ENCODE assay signal across 9 mouse cellular contexts in the genomic region with DNA sequence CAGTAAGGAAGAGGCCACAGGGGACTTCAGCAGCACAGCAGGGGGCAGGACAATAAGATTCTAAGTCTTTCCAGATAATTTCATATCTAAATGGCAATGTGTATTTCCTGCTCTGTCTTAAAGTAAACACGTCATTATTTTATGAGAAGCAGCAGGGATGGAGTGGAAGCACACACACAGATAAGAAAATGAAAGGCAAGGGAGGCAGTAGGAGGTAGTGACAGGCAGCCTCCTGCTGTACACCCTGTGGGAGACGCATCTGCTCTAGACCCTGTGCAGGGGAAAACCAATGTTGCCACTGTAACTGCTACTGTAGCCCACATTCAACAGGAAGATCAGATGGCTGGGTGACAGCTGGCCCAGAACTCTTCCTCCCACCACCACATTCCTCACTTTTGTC.
DNase-seq lines count a peak whose midpoint lies in the region; ATAC-seq and TF ChIP-seq lines count a peak whose summit lies in the region.
"Had no signal": no experiment of that assay in that cellular context is flagged by ENCODE, and none has a peak within 500 bp of the region (broad histone marks: within the 10 kb centered on the region; RNA-seq: fewer than 3 reads in every experiment).

No protein-coding gene starts in this region.

- H3K4me2 ChIP-seq in kidney, embryonic 14.5 days (replicated peaks; ENCODE audit: low read depth, low read length), result no peak overlapping the region
- no peak overlapping the region for H3K4me2 ChIP-seq in CH12.LX (ENCODE audit: insufficient read depth, low read depth, poor library complexity, severe bottlenecking)
- no peak overlapping the region for H3K4me2 ChIP-seq in heart, postnatal 0 days (ENCODE audit: low read depth, low read length)
- H3K4me2 ChIP-seq: neural tube, embryonic 13.5 days had no signal

- no peaks in the 10 kb centered on the region for H3K9me3 ChIP-seq in kidney, embryonic 14.5 days (ENCODE audit: control insufficient read depth, low read length)
- H3K9me3 ChIP-seq in CH12.LX (replicated peaks; ENCODE audit: low read length), result no peaks in the 10 kb centered on the region
- no peaks in the 10 kb centered on the region for H3K9me3 ChIP-seq in heart, postnatal 0 days (replicated peaks; ENCODE audit: control insufficient read depth, low read length)
- no peaks in the 10 kb centered on the region for H3K9me3 ChIP-seq in megakaryocyte, embryonic 14.5 days
- H3K9me3 ChIP-seq: neural tube, embryonic 13.5 days had no signal

- no peak for TF ChIP-seq CTCF in CH12.LX (conservative IDR thresholded peaks at IDR 0.05 in 1 of 2, IDR thresholded peaks at IDR 0.05 in 1 of 2; ENCODE audit: low read depth in 2 of 2, low read length in 2 of 2)
- no peak for TF ChIP-seq CTCF in heart, postnatal 0 days (IDR thresholded peaks at IDR 0.05; ENCODE audit: low read depth)
- TF ChIP-seq CTCF in cerebellum, adult 2 months (IDR thresholded peaks at IDR 0.05; ENCODE audit: borderline replicate concordance, insufficient read depth, low read depth, low read length), result no peak

- dilution Hi-C loops in CH12.LX (cut with MboI; ENCODE audit: extremely low pct_ligation_motif_present, extremely low pct_unique_long_range_greater_than_20kb, low sequenced_read_pairs), result no loop called here

- H3K9ac ChIP-seq in kidney, embryonic 14.5 days (ENCODE audit: low read depth, low read length), result no peak overlapping the region
- no peak overlapping the region for H3K9ac ChIP-seq in CH12.LX (ENCODE audit: insufficient read depth, low read depth)
- no peak overlapping the region for H3K9ac ChIP-seq in heart, postnatal 0 days (replicated peaks; ENCODE audit: low read depth, low read length)
- H3K9ac ChIP-seq: neural tube, embryonic 13.5 days had no signal

- no peaks in the 10 kb centered on the region for H3K27me3 ChIP-seq in kidney, embryonic 14.5 days (ENCODE audit: control insufficient read depth, insufficient read depth, low read length)
- no peaks in the 10 kb centered on the region for H3K27me3 ChIP-seq in CH12.LX (replicated peaks)
- no peaks in the 10 kb centered on the region for H3K27me3 ChIP-seq in heart, postnatal 0 days (ENCODE audit: control insufficient read depth, insufficient read depth, low read length)
- no peaks in the 10 kb centered on the region for H3K27me3 ChIP-seq in megakaryocyte, embryonic 14.5 days (replicated peaks)
- H3K27me3 ChIP-seq in cerebellum, adult 2 months (ENCODE audit: control insufficient read depth, insufficient read depth, low read length), result no peaks in the 10 kb centered on the region
- H3K27me3 ChIP-seq: neural tube, embryonic 13.5 days had no signal

- no peak overlapping the region for H3K4me3 ChIP-seq in kidney, embryonic 14.5 days (ENCODE audit: low read length)
- H3K4me3 ChIP-seq in CH12.LX (replicated peaks in 1 of 3; ENCODE audit: low read depth in 2 of 3, low read length in 2 of 3, poor library complexity in 1 of 3), result no peak overlapping the region
- no peak overlapping the region for H3K4me3 ChIP-seq in heart, postnatal 0 days (ENCODE audit: low read depth, low read length)
- H3K4me3 ChIP-seq in megakaryocyte, embryonic 14.5 days (replicated peaks), result peak overlapping the region; percentile 83
- no peak overlapping the region for H3K4me3 ChIP-seq in cerebellum, adult 2 months (replicated peaks; ENCODE audit: insufficient read depth, low read depth, low read length)
- H3K4me3 ChIP-seq: neural tube, embryonic 13.5 days had no signal

- TF ChIP-seq POLR2A in CH12.LX (IDR thresholded peaks at IDR 0.05; ENCODE audit: low read depth, low read length), result no peak
- TF ChIP-seq POLR2A in cerebellum, adult 2 months (IDR thresholded peaks at IDR 0.05; ENCODE audit: borderline replicate concordance, insufficient read depth, low read length), result no peak

- TF ChIP-seq EP300 in CH12.LX (IDR thresholded peaks at IDR 0.05; ENCODE audit: low read length), result no peak
- TF ChIP-seq EP300 in heart, postnatal 0 days (IDR thresholded peaks at IDR 0.05; ENCODE audit: low read depth), result no peak

- H3K4me1 ChIP-seq in kidney, embryonic 14.5 days (ENCODE audit: control insufficient read depth, insufficient read depth, low read length), result peaks cover 37% of the 10 kb centered on the region
- H3K4me1 ChIP-seq in CH12.LX (ENCODE audit: control insufficient read depth in 1 of 2, insufficient read depth in 2 of 2), result peaks cover 0 to 90% of the 10 kb centered on the region in 2 experiments; a peak in 2 of 4 replicates
- H3K4me1 ChIP-seq in heart, postnatal 0 days (ENCODE audit: control insufficient read depth, insufficient read depth), result peaks cover 48% of the 10 kb centered on the region
- H3K4me1 ChIP-seq in megakaryocyte, embryonic 14.5 days, result peaks cover 95% of the 10 kb centered on the region
- peaks cover 7% of the 10 kb centered on the region; the same call in 1 of the 2 replicates for H3K4me1 ChIP-seq in cerebellum, adult 2 months (ENCODE audit: control insufficient read depth, insufficient read depth, low read length)

- TF ChIP-seq RAD21 in CH12.LX (IDR thresholded peaks at IDR 0.05; ENCODE audit: low read depth, low read length), result no peak

- no peaks in the 10 kb centered on the region for H3K36me3 ChIP-seq in kidney, embryonic 14.5 days (ENCODE audit: control insufficient read depth, insufficient read depth, low read length)
- H3K36me3 ChIP-seq in CH12.LX (replicated peaks in 1 of 2; ENCODE audit: control insufficient read depth in 1 of 2, insufficient read depth in 1 of 2, low read length in 1 of 2), result peaks cover 0 to 31% of the 10 kb centered on the region in 2 experiments
- H3K36me3 ChIP-seq in heart, postnatal 0 days (replicated peaks; ENCODE audit: control insufficient read depth, insufficient read depth, low read length), result 0 out of 2 replicates have a peak, but pooled peaks cover 5% of the 10 kb centered on the region
- H3K36me3 ChIP-seq in megakaryocyte, embryonic 14.5 days (replicated peaks; ENCODE audit: low read length), result peaks cover 40% of the 10 kb centered on the region
- H3K36me3 ChIP-seq: neural tube, embryonic 13.5 days had no signal

- DNase-seq in kidney, adult 9 months, result no peak
- peak; percentile 50 for DNase-seq in CH12.LX (ENCODE audit: extremely low read depth)
- DNase-seq in heart, postnatal 0 days (ENCODE audit: low spot score), result no peak
- no peak for DNase-seq in cerebellum, postnatal 10 days
- no peak for DNase-seq in cerebellum, adult 2 months
- DNase-seq in left cerebral cortex, adult 11 months (ENCODE audit: low spot score), result no peak

- 60% methylated on average over 2 of the region's 2 CpGs for WGBS in kidney, embryonic 14.5 days
- 44% methylated on average over 2 of the region's 2 CpGs for WGBS in heart, postnatal 0 days
- WGBS in cerebellum, adult 2 months, result 46% methylated on average over 2 of the region's 2 CpGs

- no peak; the same call in 1 of the 2 replicates for ATAC-seq in kidney, embryonic 14.5 days (ENCODE audit: low FRiP score, low TSS enrichment)
- no peak for ATAC-seq in heart, postnatal 0 days (ENCODE audit: insufficient read depth, low read depth)

- in situ Hi-C loops in CH12.LX (cut with MboI; ENCODE audit: low pct_ligation_motif_present, low pct_unique_long_range_greater_than_20kb, low sequenced_read_pairs), result no loop called here

- H3K79me2 ChIP-seq in CH12.LX (replicated peaks; ENCODE audit: control insufficient read depth, extremely low read depth, insufficient read depth, poor library complexity, severe bottlenecking), result no peaks in the 10 kb centered on the region

- peak overlapping the region; percentile 47; the same call in 1 of the 2 replicates for H3K27ac ChIP-seq in kidney, embryonic 14.5 days (ENCODE audit: low read depth, low read length)
- no peak overlapping the region for H3K27ac ChIP-seq in CH12.LX (ENCODE audit: insufficient read depth, low read depth)
- H3K27ac ChIP-seq in heart, postnatal 0 days (ENCODE audit: low read depth), result peak overlapping the region; percentile 49
- H3K27ac ChIP-seq in cerebellum, adult 2 months (ENCODE audit: insufficient read depth, low read length), result no peak overlapping the region
- H3K27ac ChIP-seq: neural tube, embryonic 13.5 days had no signal

TF ChIP-seq in CH12.LX, 34 proteins besides CTCF, POLR2A, EP300 and RAD21:
- TF ChIP-seq NELFE (IDR thresholded peaks at IDR 0.05; ENCODE audit: low read depth, low read length) (no peak), SIN3A (IDR thresholded peaks at IDR 0.05; ENCODE audit: low read length) (peak; percentile 44; the same call in 1 of the 2 replicates), ETS1 (conservative IDR thresholded peaks at IDR 0.05; ENCODE audit: low read depth, low read length) (peak; percentile 34)
TF ChIP-seq in CH12.LX: peak in this region for 2.

Comparison
In these comparisons a context has a peak if more than half of its experiments do, and no peak if none do; other contexts are left out.
1. H3K27ac ChIP-seq: peak in kidney, embryonic 14.5 days (single experiment) and heart, postnatal 0 days (single experiment); none in CH12.LX (single experiment) and cerebellum, adult 2 months (single experiment).